In genomic region chr12:105546538-105546937, GRCm38 (mm10) we compare ENCODE assay signal across 14 mouse cellular contexts. TPM values are rescaled to one million over a fixed set of nuclear protein-coding genes. Genes with fewer than 3 reads are reported as not detected.
DNase-seq lines count a peak whose midpoint lies in the region.
"Had no signal": no experiment of that assay in that cellular context is flagged by ENCODE, and none has a peak within 500 bp of the region (broad histone marks: within the 10 kb centered on the region; RNA-seq: fewer than 3 reads in every experiment).

No protein-coding gene starts in this region.

- DNase-seq in heart, adult 11 months: peak; percentile 94
- no peak for DNase-seq in heart, postnatal 14 days
- DNase-seq in urinary bladder, postnatal 14 days (ENCODE audit: low spot score): peak; percentile 24
- no peak for DNase-seq in urinary bladder, postnatal 10 days (ENCODE audit: low spot score)
- DNase-seq in NIH3T3 (ENCODE audit: low read depth): peak; percentile 57
- DNase-seq in cerebellum, adult 9-11 months: no peak
- no peak for DNase-seq in testis, postnatal 14 days (ENCODE audit: low spot score)
- DNase-seq: adrenal gland, adult 2 months; adrenal gland, postnatal 25 days; B cell, adult 2 months; cerebellum, adult 18-20 months; gastrocnemius, postnatal 25 days had no signal

- intact Hi-C loops in heart, postnatal 14 days (cut with DNase I): loop anchor here (2.0 kb wide), 1 partner anchor 14 kb away; no protein-coding TSS in a partner anchor

RNA-seq across cellular contexts. Expression of gene Bdkrb2, which starts 16.5 kb away (rescaled TPM):
- 1 to 10 TPM; 1.6 TPM for total RNA-seq in heart, postnatal 14 days (2021)

RNA-seq across cellular contexts. Expression of gene Bdkrb1, which starts 56.3 kb away (rescaled TPM):
- not detected for total RNA-seq in heart, postnatal 14 days (2021)
- total RNA-seq: adrenal gland, adult 2 months; adrenal gland, postnatal 25 days; gastrocnemius, postnatal 25 days; heart, adult 18-20 months; heart, postnatal 36 days had no signal

Comparison
In these comparisons a context has a peak if more than half of its experiments do, and no peak if none do; other contexts are left out.
1. DNase-seq: peak in heart, adult 11 months (single experiment), urinary bladder, postnatal 14 days (single experiment) and NIH3T3 (single experiment); none in heart, postnatal 14 days (0 of 2), urinary bladder, postnatal 10 days (single experiment), cerebellum, adult 9-11 months (single experiment) and testis, postnatal 14 days (single experiment).